Mouse (Mus musculus): ENCODE data around the gene Lrrc66.

- TF ChIP-seq CTCF (IDR thresholded peaks at IDR 0.05; ENCODE audit: low read depth) = no peak
- no peak for TF ChIP-seq EP300 (IDR thresholded peaks at IDR 0.05; ENCODE audit: low read depth)
Observed at GRCm38 (mm10) chr5:73566119-73566518, 66.2 kb downstream of the Lrrc66 start.

All from liver, postnatal 0 days (tissue).